Mouse (Mus musculus) E14TG2a.4 (cell line): ENCODE results near the gene Pan3.

ENCODE experiments used
- CTCF ChIP-seq: conservative IDR thresholded peaks from 2 replicates; pipeline ENCODE4 v1.5.1; 2014; ENCODE audit warnings: low read length
- POU5F1 ChIP-seq: IDR thresholded peaks from 2 replicates; pipeline ENCODE4 v1.6.1; 2014; ENCODE audit warnings: low read length, borderline replicate concordance

- TF ChIP-seq CTCF (no peak), POU5F1 (no peak)
These were observed 102.1 kb downstream of the Pan3 start for GRCm38 (mm10) chr5:147532031-147532430.
